Mouse (Mus musculus): Measurements from ENCODE around the gene Slc43a3. TPM values are rescaled to one million over a fixed set of nuclear protein-coding genes. Genes with fewer than 3 reads are reported as not detected.
A peak's percentile ranks its signal among the peaks of the same experiment; 100 is the strongest.

Slc43a3 gene
- polyA plus RNA-seq, 1 experiment = 26.0 TPM

- Histone ChIP-seq H3K4me1 (ENCODE audit: control insufficient read depth, insufficient read depth, low read length) (no peaks in the 10 kb centered on the region; the same call in 1 of the 2 replicates), H3K4me3 (ENCODE audit: insufficient read depth, low read length) (no peak overlapping the region), H3K27ac (ENCODE audit: insufficient read depth, low read length) (no peak overlapping the region)
- TF ChIP-seq POLR2A (IDR thresholded peaks at IDR 0.05; ENCODE audit: low read depth, low read length) (no peak), CTCF (IDR thresholded peaks at IDR 0.05; ENCODE audit: borderline replicate concordance, insufficient read depth, low read length) (no peak)
Observed at GRCm38 (mm10) chr2:84952251-84952650, 15.9 kb downstream of the Slc43a3 start.

- Histone ChIP-seq H3K4me1 (ENCODE audit: control insufficient read depth, insufficient read depth, low read length) (no peaks in the 10 kb centered on the region; the same call in 1 of the 2 replicates), H3K27ac (ENCODE audit: insufficient read depth, low read length) (no peak overlapping the region), H3K4me3 (ENCODE audit: insufficient read depth, low read length) (no peak overlapping the region)
- no peak for TF ChIP-seq POLR2A (IDR thresholded peaks at IDR 0.05; ENCODE audit: low read depth, low read length)
- no peak for TF ChIP-seq CTCF (IDR thresholded peaks at IDR 0.05; ENCODE audit: borderline replicate concordance, insufficient read depth, low read length)
Observed at GRCm38 (mm10) chr2:84952693-84953092, 16.3 kb downstream of the Slc43a3 start.

- TF ChIP-seq POLR2A (IDR thresholded peaks at IDR 0.05; ENCODE audit: low read depth, low read length) (no peak), CTCF (IDR thresholded peaks at IDR 0.05; ENCODE audit: borderline replicate concordance, insufficient read depth, low read length) (no peak)
- H3K4me3 ChIP-seq (ENCODE audit: insufficient read depth, low read length) = no peak overlapping the region
- H3K4me1 ChIP-seq (ENCODE audit: control insufficient read depth, insufficient read depth, low read length) = no peaks in the 10 kb centered on the region; the same call in 1 of the 2 replicates
- no peak overlapping the region for H3K27ac ChIP-seq (ENCODE audit: insufficient read depth, low read length)
Observed at GRCm38 (mm10) chr2:84955435-84955834, 19.1 kb downstream of the Slc43a3 start.

GRCm38 (mm10) chr2:84956274-84956673, 19.9 kb downstream of the Slc43a3 start:
- Histone ChIP-seq H3K4me1 (ENCODE audit: control insufficient read depth, insufficient read depth, low read length) (no peaks in the 10 kb centered on the region; the same call in 1 of the 2 replicates), H3K4me3 (ENCODE audit: insufficient read depth, low read length) (no peak overlapping the region), H3K27ac (ENCODE audit: insufficient read depth, low read length) (no peak overlapping the region)
- TF ChIP-seq POLR2A (IDR thresholded peaks at IDR 0.05; ENCODE audit: low read depth, low read length) (no peak), CTCF (IDR thresholded peaks at IDR 0.05; ENCODE audit: borderline replicate concordance, insufficient read depth, low read length) (peak; percentile 46; the same call in 1 of the 2 replicates)

DNA sequence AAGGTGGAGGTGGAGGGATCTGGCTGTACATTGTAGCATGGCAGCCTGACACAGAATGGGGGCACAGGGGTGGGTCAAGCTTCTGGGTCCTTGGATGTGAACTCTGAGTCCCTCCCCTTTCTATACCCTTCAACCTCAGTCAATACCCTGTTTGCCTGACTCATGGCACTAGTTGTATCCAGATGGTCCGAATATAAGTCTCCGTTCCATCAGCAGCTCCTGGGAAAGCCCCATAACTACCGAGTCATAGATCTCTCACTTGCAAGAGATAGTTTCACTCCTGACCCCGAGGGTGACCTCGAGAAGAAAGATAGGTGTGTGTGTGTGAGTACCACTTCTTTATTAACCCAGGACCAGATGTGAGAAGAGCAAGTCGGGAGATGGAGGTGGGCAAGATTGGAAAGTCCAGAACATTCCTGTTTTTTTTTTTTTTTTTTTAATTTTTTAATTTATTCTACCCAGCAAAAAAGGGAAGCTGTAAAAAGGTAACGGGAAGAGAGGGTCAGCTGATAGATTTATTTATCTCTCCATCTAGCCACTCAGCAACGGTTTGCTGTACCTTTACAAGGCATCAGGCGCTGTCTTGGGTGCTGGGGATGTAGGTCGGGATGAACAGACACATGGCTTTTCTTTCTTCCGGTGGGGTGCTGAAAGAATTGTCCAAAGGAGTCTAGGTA, 22.3 kb downstream of the Slc43a3 start:
- Histone ChIP-seq H3K4me1 (ENCODE audit: control insufficient read depth, insufficient read depth, low read length) (no peaks in the 10 kb centered on the region), H3K27ac (ENCODE audit: insufficient read depth, low read length) (no peak overlapping the region), H3K4me3 (ENCODE audit: insufficient read depth, low read length) (no peak overlapping the region)
- TF ChIP-seq POLR2A (IDR thresholded peaks at IDR 0.05; ENCODE audit: low read depth, low read length) = no peak
- TF ChIP-seq CTCF (IDR thresholded peaks at IDR 0.05; ENCODE audit: borderline replicate concordance, insufficient read depth, low read length) = no peak

DNA sequence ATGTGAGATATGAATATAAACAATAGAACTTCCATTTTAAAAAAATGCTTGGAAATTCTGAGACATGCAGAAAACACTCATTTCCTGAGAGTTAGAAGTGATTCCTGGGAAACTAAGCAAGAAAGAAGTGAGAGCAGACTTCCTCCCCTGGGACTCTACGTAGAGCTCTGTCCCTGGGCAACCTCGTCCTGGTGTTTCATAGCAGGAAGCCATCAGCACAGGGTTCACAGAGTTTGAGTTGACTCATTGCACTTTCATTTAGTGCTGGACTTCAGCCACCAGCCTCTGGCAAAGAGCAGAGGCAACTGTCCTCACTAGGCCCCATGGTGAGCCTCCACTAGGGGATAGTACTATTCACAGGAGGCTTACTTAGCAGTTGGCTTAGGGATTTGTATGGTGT, 24.9 kb downstream of the Slc43a3 start:
- Histone ChIP-seq H3K27ac (ENCODE audit: insufficient read depth, low read length) (0 out of 2 replicates have a peak overlapping the region, but pooled peaks have one; percentile 63), H3K4me3 (ENCODE audit: insufficient read depth, low read length) (no peak overlapping the region), H3K4me1 (ENCODE audit: control insufficient read depth, insufficient read depth, low read length) (no peaks in the 10 kb centered on the region)
- no peak for TF ChIP-seq CTCF (IDR thresholded peaks at IDR 0.05; ENCODE audit: borderline replicate concordance, insufficient read depth, low read length)
- no peak for TF ChIP-seq POLR2A (IDR thresholded peaks at IDR 0.05; ENCODE audit: low read depth, low read length)

- no peak overlapping the region for H3K4me3 ChIP-seq (ENCODE audit: insufficient read depth, low read length)
- no peak overlapping the region; the same call in 1 of the 2 replicates for H3K27ac ChIP-seq (ENCODE audit: insufficient read depth, low read length)
- TF ChIP-seq POLR2A (IDR thresholded peaks at IDR 0.05; ENCODE audit: low read depth, low read length) = no peak
- TF ChIP-seq CTCF (IDR thresholded peaks at IDR 0.05; ENCODE audit: borderline replicate concordance, insufficient read depth, low read length) = no peak
- H3K4me1 ChIP-seq (ENCODE audit: control insufficient read depth, insufficient read depth, low read length) = no peaks in the 10 kb centered on the region
Observed at GRCm38 (mm10) chr2:84961901-84962300, 25.5 kb downstream of the Slc43a3 start.

GRCm38 (mm10) chr2:84962906-84963507, 26.6 kb downstream of the Slc43a3 start:
- no peaks in the 10 kb centered on the region; the same call in 1 of the 2 replicates for H3K4me1 ChIP-seq (ENCODE audit: control insufficient read depth, insufficient read depth, low read length)
- H3K27ac ChIP-seq (ENCODE audit: insufficient read depth, low read length) = no peak overlapping the region
- TF ChIP-seq POLR2A (IDR thresholded peaks at IDR 0.05; ENCODE audit: low read depth, low read length) (no peak), CTCF (IDR thresholded peaks at IDR 0.05; ENCODE audit: borderline replicate concordance, insufficient read depth, low read length) (no peak)
- no peak overlapping the region for H3K4me3 ChIP-seq (ENCODE audit: insufficient read depth, low read length)

- TF ChIP-seq POLR2A (IDR thresholded peaks at IDR 0.05; ENCODE audit: low read depth, low read length) = no peak
- no peak for TF ChIP-seq CTCF (IDR thresholded peaks at IDR 0.05; ENCODE audit: borderline replicate concordance, insufficient read depth, low read length)
- Histone ChIP-seq H3K4me3 (ENCODE audit: insufficient read depth, low read length) (no peak overlapping the region), H3K27ac (ENCODE audit: insufficient read depth, low read length) (no peak overlapping the region), H3K4me1 (ENCODE audit: control insufficient read depth, insufficient read depth, low read length) (no peaks in the 10 kb centered on the region; the same call in 1 of the 2 replicates)
Observed at GRCm38 (mm10) chr2:84964111-84964801, 27.9 kb downstream of the Slc43a3 start.
